Mouse (Mus musculus): ENCODE measurements around the gene Mbnl2.

Gene Mbnl2

GRCm38 (mm10) chr14:120297833-120298232 lies 22.4 kb downstream of the Mbnl2 start:
- no peak for DNase-seq

DNA sequence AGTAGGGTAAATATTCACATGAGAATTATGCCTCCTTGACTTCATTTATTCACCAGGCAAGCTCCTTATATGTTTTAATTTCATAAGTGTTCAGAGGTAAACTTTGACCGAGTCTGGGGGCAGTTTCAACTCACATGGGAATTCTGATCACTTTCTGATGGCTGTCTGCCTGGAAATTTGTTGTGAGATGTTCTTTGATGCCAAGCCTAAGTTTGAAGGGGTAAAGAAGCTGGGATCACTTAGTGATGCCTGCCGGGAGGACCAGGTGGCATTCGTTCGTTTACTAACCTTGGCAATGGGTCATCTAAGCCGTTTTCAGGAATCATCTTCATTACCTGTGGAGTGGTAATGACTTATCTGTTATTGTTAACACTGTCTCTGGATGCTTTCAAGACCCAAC lies 23.0 kb downstream of the Mbnl2 start:
- DNase-seq: no peak

DNA sequence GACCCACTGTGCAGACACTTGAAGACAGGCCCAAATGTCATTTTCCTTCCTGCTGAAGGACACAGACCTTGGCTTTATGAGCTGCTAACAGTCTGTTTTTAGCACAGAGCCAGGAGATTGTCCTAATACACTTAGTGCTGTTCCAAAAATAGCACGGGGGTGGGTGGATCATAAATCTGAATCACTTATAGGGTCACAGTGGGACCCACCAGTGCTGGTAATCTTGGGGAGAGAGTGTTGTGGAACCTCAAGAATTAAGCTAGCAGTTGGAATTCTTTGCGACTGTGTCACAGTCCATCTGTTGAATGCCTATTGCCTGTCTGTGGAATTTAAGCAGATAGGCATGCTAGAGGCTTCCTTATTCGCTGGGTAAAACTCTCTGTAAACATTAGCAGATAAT lies 24.2 kb downstream of the Mbnl2 start:
- peak in 1 of 2 experiments; percentile 51 for DNase-seq

DNA sequence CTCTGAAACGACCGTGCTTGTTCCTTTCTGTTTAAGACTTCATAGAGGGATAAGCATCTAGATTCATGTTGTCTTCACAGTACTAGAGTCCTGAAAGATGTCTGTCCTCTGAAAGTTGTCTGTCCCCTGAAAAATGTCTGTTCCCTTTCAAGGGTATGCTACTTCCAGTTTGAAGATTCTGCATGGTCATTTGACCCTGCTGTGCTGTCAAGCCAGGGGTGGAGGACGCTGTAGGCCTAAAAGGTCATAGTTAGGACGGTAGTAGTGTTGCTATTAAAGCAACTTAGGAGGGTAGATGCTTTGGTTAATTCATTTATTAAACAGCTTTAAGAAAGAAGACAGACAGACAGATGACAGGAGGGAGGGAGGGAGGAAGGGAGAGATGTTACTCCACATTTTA lies 24.7 kb downstream of the Mbnl2 start:
- DNase-seq: no peak

- DNase-seq: no peak
Observed at GRCm38 (mm10) chr14:120300814-120301213, 25.3 kb downstream of the Mbnl2 start.

- peak; percentile 49 to 65 for DNase-seq
Observed at GRCm38 (mm10) chr14:120302913-120303548, 27.6 kb downstream of the Mbnl2 start.

- DNase-seq: no peak
Observed at GRCm38 (mm10) chr14:120306229-120306628, 30.8 kb downstream of the Mbnl2 start.

- no peak for DNase-seq
Observed at GRCm38 (mm10) chr14:120307356-120307755, 31.9 kb downstream of the Mbnl2 start.

- DNase-seq: no peak
Observed at GRCm38 (mm10) chr14:120307963-120308362, 32.5 kb downstream of the Mbnl2 start.

- no peak for DNase-seq
Observed at GRCm38 (mm10) chr14:120309691-120310090, 34.2 kb downstream of the Mbnl2 start.

- DNase-seq: no peak
Observed at GRCm38 (mm10) chr14:120311330-120312097, 36.0 kb downstream of the Mbnl2 start.

- no peak for DNase-seq
Observed at GRCm38 (mm10) chr14:120312661-120313406, 37.4 kb downstream of the Mbnl2 start.

DNA sequence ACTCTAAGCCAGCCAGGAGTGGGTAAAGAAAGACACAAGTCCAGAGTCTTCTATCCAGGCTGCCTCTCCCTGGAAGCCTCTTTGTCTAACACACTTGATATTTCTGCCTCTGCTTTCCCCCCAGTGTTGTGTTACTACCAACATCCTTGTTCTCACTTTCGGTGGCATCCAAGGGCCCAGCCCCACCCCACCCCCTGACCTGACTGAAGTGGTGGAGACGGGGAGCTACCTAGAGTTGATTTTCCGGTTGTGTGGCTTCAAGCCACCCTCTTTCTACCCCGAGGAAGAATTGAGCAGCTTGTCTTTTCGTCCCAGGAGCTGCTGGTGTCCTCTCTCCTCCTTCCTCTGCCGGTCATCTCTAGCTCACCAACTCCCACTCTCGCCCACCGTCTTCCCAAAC lies 38.0 kb downstream of the Mbnl2 start:
- DNase-seq: no peak

DNA sequence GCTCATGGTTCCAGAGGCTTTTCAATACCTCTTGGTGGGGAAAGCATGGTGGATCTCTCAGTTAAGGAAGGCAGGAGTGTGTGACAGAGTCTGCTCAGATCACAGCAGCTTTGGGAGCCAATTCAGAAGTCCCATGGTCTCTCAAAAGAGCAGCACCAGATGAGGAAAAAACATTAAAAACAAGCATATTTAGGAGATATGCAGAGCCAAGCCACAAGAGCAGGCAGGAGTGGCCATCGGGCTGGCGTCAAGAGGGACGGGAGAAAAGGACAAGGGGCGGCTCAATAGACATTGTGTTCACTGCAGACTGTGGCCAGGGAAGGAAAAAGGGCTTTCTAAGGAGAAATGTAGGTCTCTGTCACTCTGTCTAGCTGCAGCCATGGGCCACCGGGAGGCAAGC lies 40.3 kb downstream of the Mbnl2 start:
- DNase-seq: no peak

DNA sequence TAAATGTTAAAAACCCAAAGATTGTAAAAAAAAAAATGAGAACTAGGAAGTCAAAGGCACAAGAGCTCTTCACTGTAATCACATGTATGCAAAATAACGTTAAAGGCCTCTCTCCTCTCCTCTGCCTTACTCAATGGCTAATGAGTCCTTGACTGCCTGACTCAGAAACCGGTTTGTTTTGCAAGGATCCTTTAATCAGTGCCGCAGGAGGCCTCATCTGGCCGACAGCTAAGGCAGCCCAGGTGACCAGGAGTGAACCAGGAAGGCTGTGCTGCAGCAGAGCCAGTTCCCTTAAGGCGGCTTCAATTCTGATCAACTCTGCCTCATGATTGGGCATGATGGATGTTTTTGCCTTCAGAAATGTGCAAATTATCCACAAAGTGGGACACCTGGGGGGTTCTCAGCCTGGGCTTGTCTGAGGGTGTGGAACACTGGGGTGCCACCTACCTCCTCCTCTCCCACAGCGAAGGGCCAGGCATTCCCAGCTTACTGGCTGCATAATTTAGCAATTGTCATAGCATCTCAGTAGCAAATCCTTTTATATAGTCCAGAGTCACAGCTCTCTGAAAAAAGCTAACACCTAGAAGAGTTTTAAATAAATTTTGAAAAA lies 43.0 kb downstream of the Mbnl2 start:
- no peak for DNase-seq

- DNase-seq: no peak
Observed at GRCm38 (mm10) chr14:120318974-120319731, 43.7 kb downstream of the Mbnl2 start.

DNA sequence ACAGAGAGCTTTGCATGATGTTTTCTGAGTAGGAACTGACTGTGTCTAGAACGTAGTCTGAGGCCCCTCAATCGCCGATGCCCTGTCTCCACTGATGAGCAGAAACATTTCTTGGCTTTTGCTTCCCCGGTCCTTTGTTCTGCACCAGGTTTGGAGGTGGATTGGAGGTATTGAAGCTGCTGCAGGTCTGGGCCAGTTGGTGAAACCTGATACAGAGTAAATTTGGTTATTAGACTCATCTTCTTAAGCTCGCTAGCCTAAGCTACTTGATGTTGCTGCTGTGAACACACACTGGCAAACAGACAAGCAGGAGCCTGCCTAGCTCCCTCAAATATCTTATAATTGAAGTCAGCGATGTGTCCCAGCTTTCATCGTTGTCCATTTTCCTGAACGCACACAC lies 46.6 kb downstream of the Mbnl2 start:
- DNase-seq: no peak

DNA sequence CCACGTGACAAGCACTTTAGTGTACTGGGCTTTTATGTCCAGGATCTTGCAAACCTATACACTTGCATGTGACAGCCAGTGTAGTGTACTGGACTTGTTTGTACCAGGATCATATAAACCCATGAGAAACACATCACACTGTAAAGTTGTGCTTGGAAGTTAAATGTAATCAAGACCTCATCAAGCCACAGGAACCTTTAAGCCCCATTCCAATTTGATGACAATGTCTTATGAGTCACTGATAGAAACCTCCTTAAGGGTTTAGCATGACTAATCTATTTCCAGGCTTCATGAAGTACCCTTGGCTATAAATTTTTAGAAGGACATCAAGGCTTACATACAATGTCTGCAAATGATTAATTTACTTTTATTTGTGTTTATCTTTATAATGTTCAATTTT lies 47.6 kb downstream of the Mbnl2 start:
- no peak for DNase-seq

- no peak for DNase-seq
Observed at GRCm38 (mm10) chr14:120324061-120324791, 48.8 kb downstream of the Mbnl2 start.

DNA sequence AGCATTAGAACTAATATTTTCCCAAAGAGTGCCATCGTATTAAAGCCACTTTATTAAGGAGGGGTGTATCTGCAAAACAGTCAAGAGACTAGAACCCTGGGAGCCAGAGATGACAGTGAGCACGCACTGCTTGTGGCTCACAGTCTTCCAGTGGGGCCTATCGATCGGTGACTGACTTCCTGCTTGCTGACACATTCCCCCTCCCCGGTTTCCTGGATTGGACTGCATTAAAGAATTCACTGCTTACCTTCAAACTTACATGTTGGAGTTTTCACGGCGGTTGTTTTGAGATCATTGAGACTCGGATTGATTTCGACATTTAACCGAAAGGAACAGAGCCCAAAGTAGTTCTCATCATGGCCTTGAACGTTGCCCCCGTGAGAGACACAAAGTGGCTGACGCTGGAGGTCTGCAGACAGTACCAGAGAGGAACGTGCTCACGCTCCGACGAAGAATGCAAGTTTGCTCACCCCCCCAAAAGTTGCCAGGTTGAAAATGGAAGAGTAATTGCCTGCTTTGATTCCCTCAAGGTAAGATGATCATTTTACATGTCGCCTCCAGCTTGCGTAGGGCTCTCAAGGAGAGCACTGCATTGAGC lies 49.5 kb downstream of the Mbnl2 start:
- no peak for DNase-seq

- DNase-seq: no peak
Observed at GRCm38 (mm10) chr14:120325673-120326072, 50.2 kb downstream of the Mbnl2 start.

All from kidney, postnatal 4 days (tissue).